Mouse (Mus musculus) MEL (cell line): ENCODE results near the gene Vgll4. TPM values are rescaled to one million over a fixed set of nuclear protein-coding genes. Genes with fewer than 3 reads are reported as not detected.

Source experiments
- DNase-seq: peaks from one replicate; pipeline ENCODE4 v3.0.0; 2011; ENCODE audit warnings: low read depth, low spot score
- H3K27ac ChIP-seq: 2 replicates; pipeline ENCODE4 v1.5.1; 2012; ENCODE audit warnings: low read depth, mild to moderate bottlenecking, control low read depth, low read length, moderate library complexity; ENCODE audit not compliant: control insufficient read depth
- H3K27me3 ChIP-seq, 2 experiments: fragments of 150-350 bp in 1 of 2; sonication (generic) in 1 of 2; 2 replicates each; pipeline ENCODE4 v1.6.1; 2012; ENCODE audit warnings: low read length in 2 of 2, mild to moderate bottlenecking in 2 of 2, improper control_type of control experiment in 1 of 2, moderate library complexity in 1 of 2; ENCODE audit not compliant: insufficient read depth in 2 of 2, control insufficient read depth in 1 of 2
- H3K36me3 ChIP-seq, 2 experiments: 2 replicates each; pipeline ENCODE4 v1.6.1; 2012 to 2014; ENCODE audit warnings: low read length in 2 of 2, improper control_type of control experiment in 1 of 2, inconsistent platforms in 1 of 2, mild to moderate bottlenecking in 1 of 2; ENCODE audit not compliant: insufficient read depth in 2 of 2, control insufficient read depth in 1 of 2
- H3K4me1 ChIP-seq, 2 experiments: fragments of 150-350 bp in 1 of 2; sonication (generic) in 1 of 2; 2 replicates each; pipeline ENCODE4 v1.6.1; 2012; ENCODE audit warnings: low read length in 2 of 2, improper control_type of control experiment in 1 of 2, mild to moderate bottlenecking in 1 of 2; ENCODE audit not compliant: insufficient read depth in 2 of 2, control insufficient read depth in 1 of 2
- H3K4me3 ChIP-seq, 2 experiments: fragments of 150-350 bp in 1 of 2; sonication (generic) in 1 of 2; 2 replicates each; pipeline ENCODE4 v1.5.1; 2012; ENCODE audit warnings: low read depth in 2 of 2, low read length in 2 of 2, mild to moderate bottlenecking in 2 of 2, moderate library complexity in 2 of 2, control low read depth in 1 of 2, improper control_type of control experiment in 1 of 2; ENCODE audit not compliant: control insufficient read depth in 1 of 2, insufficient read depth in 1 of 2
- H3K79me2 ChIP-seq: 2 replicates; pipeline ENCODE4 v1.6.1; 2012; ENCODE audit warnings: mild to moderate bottlenecking, low read length, moderate library complexity; ENCODE audit not compliant: control insufficient read depth, poor library complexity, insufficient read depth
- H3K9ac ChIP-seq: 2 replicates; pipeline ENCODE4 v1.6.1; 2012; ENCODE audit warnings: low read depth, mild to moderate bottlenecking, control low read depth, low read length, moderate library complexity; ENCODE audit not compliant: control insufficient read depth, poor library complexity, severe bottlenecking
- H3K9me3 ChIP-seq: fragments of 150-350 bp; sonication (generic); replicated peaks from 2 replicates; pipeline ENCODE4 v1.6.1; 2012; ENCODE audit warnings: mild to moderate bottlenecking, low read length, improper control_type of control experiment, moderate library complexity; ENCODE audit not compliant: insufficient read depth
- BHLHE40 ChIP-seq: IDR thresholded peaks from 2 replicates; pipeline ENCODE4 v1.6.1; 2012; ENCODE audit warnings: low read depth, mild to moderate bottlenecking, inconsistent platforms, low read length, improper control_type of control experiment, borderline replicate concordance
- CHD2 ChIP-seq: IDR thresholded peaks from 2 replicates; pipeline ENCODE4 v1.6.1; 2011; ENCODE audit warnings: low read length, improper control_type of control experiment
- CTCF ChIP-seq, 3 experiments: IDR thresholded peaks in 2 of 3; conservative IDR thresholded peaks in 1 of 3; 2 replicates each; pipeline ENCODE4 v1.5.1; 2011 to 2012; ENCODE audit warnings: low read length in 3 of 3, low read depth in 2 of 3, mild to moderate bottlenecking in 2 of 3, improper control_type of control experiment in 1 of 3, inconsistent platforms in 1 of 3, mixed read lengths in 1 of 3, moderate library complexity in 1 of 3; ENCODE audit not compliant: control insufficient read depth in 1 of 3, insufficient read depth in 1 of 3, poor library complexity in 1 of 3, severe bottlenecking in 1 of 3
- ELF1 ChIP-seq: IDR thresholded peaks from 2 replicates; pipeline ENCODE4 v1.6.1; 2014; ENCODE audit warnings: low read depth, mild to moderate bottlenecking, inconsistent platforms, low read length, improper control_type of control experiment, moderate library complexity
- EP300 ChIP-seq, 2 experiments: IDR thresholded peaks; 2 replicates each; pipeline ENCODE4 v1.6.1; 2011; ENCODE audit warnings: improper control_type of control experiment in 2 of 2, low read length in 2 of 2, low read depth in 1 of 2, mild to moderate bottlenecking in 1 of 2
- ETS1 ChIP-seq: IDR thresholded peaks from 2 replicates; pipeline ENCODE4 v1.6.1; 2012; ENCODE audit warnings: low read depth, mild to moderate bottlenecking, inconsistent platforms, low read length, improper control_type of control experiment, moderate library complexity
- HCFC1 ChIP-seq: IDR thresholded peaks from 2 replicates; pipeline ENCODE4 v1.6.1; 2012; ENCODE audit warnings: low read depth, mild to moderate bottlenecking, inconsistent platforms, low read length, improper control_type of control experiment, moderate library complexity
- JUND ChIP-seq: IDR thresholded peaks from 2 replicates; pipeline ENCODE4 v1.6.1; 2011; ENCODE audit warnings: low read depth, mild to moderate bottlenecking, improper control_type of control experiment, low read length
- MAFK ChIP-seq: IDR thresholded peaks from 2 replicates; pipeline ENCODE4 v1.6.1; 2011; ENCODE audit warnings: low read depth, mild to moderate bottlenecking, low read length, improper control_type of control experiment, borderline replicate concordance
- MAZ ChIP-seq: IDR thresholded peaks from 2 replicates; pipeline ENCODE4 v1.6.1; 2012; ENCODE audit warnings: low read depth, mild to moderate bottlenecking, inconsistent platforms, low read length, improper control_type of control experiment
- MYC ChIP-seq: IDR thresholded peaks from 2 replicates; pipeline ENCODE4 v1.6.1; 2011; ENCODE audit warnings: low read depth, mild to moderate bottlenecking, low read length, improper control_type of control experiment, moderate library complexity
- NELFE ChIP-seq: IDR thresholded peaks from 2 replicates; pipeline ENCODE4 v1.6.1; 2011; ENCODE audit warnings: low read depth, low read length, improper control_type of control experiment
- NRF1 ChIP-seq: IDR thresholded peaks from 2 replicates; pipeline ENCODE4 v1.6.1; 2014; ENCODE audit warnings: low read depth, mild to moderate bottlenecking, inconsistent platforms, low read length, improper control_type of control experiment, moderate library complexity; ENCODE audit not compliant: poor library complexity, insufficient read depth, severe bottlenecking
- POLR2A ChIP-seq, 2 experiments: IDR thresholded peaks; 2 replicates each; pipeline ENCODE4 v1.6.1; 2011 to 2012; ENCODE audit warnings: low read length in 2 of 2, mild to moderate bottlenecking in 2 of 2, control low read depth in 1 of 2, improper control_type of control experiment in 1 of 2, low read depth in 1 of 2, moderate library complexity in 1 of 2; ENCODE audit not compliant: control insufficient read depth in 1 of 2, insufficient read depth in 1 of 2, poor library complexity in 1 of 2
- POLR2AphosphoS2 ChIP-seq: IDR thresholded peaks from 2 replicates; pipeline ENCODE4 v1.6.1; 2011; ENCODE audit warnings: low read length, improper control_type of control experiment
- POLR2AphosphoS5 ChIP-seq: IDR thresholded peaks from 2 replicates; pipeline ENCODE4 v1.6.1; 2012; ENCODE audit warnings: low read depth, borderline replicate concordance, mild to moderate bottlenecking, inconsistent platforms, low read length, moderate library complexity, mixed read lengths
- RAD21 ChIP-seq: IDR thresholded peaks from 2 replicates; pipeline ENCODE4 v1.6.1; 2011; ENCODE audit warnings: mild to moderate bottlenecking, low read depth, low read length, improper control_type of control experiment
- SIN3A ChIP-seq: IDR thresholded peaks from 2 replicates; pipeline ENCODE4 v1.6.1; 2012; ENCODE audit warnings: low read length, improper control_type of control experiment, inconsistent platforms
- TAL1 ChIP-seq: IDR thresholded peaks from 2 replicates; pipeline ENCODE4 v1.6.1; 2012; ENCODE audit warnings: mild to moderate bottlenecking, inconsistent platforms, low read length, moderate library complexity, mixed read lengths
- UBTF ChIP-seq: IDR thresholded peaks from 2 replicates; pipeline ENCODE4 v1.6.1; 2012; ENCODE audit warnings: low read depth, mild to moderate bottlenecking, inconsistent platforms, low read length, improper control_type of control experiment, moderate library complexity, borderline replicate concordance; ENCODE audit not compliant: insufficient read depth
- USF1 ChIP-seq: IDR thresholded peaks from 2 replicates; pipeline ENCODE4 v1.6.1; 2014; ENCODE audit warnings: low read depth, mild to moderate bottlenecking, inconsistent platforms, low read length, improper control_type of control experiment, moderate library complexity
- ZC3H11A ChIP-seq: IDR thresholded peaks from 2 replicates; pipeline ENCODE4 v1.6.1; 2012; ENCODE audit warnings: low read depth, mild to moderate bottlenecking, inconsistent platforms, low read length, improper control_type of control experiment
- ZKSCAN1 ChIP-seq: IDR thresholded peaks from 2 replicates; pipeline ENCODE4 v1.6.1; 2012; ENCODE audit warnings: low read depth, mild to moderate bottlenecking, inconsistent platforms, low read length, improper control_type of control experiment, moderate library complexity
- ZNF384 ChIP-seq: IDR thresholded peaks from 2 replicates; pipeline ENCODE4 v1.6.1; 2012; ENCODE audit warnings: low read depth, mild to moderate bottlenecking, inconsistent platforms, low read length, improper control_type of control experiment
- polyA plus RNA-seq, 2 experiments: library from polyadenylated mRNA; stranded (reverse) in 1 of 2; unstranded in 1 of 2; fragments of >175 nt in 1 of 2; fragments of >200 nt in 1 of 2; gene quantifications; 2 replicates each; pipeline versions ENCODE4 v1.2.1 to v1.2.4; 2012; ENCODE audit warnings: low replicate concordance in 2 of 2, low read depth in 1 of 2; ENCODE audit not compliant: insufficient read length in 2 of 2, insufficient read depth in 1 of 2, missing spikeins in 1 of 2
- total RNA-seq: library from RNA; depleted of rRNA; stranded (reverse); fragments of 300-350 nt; gene quantifications from 2 replicates; pipeline ENCODE4 v1.2.3, GENCODE M21; 2012

Gene Vgll4
- total and polyA plus RNA-seq, 3 experiments = 18.1 to 21.5 TPM; not detected in 1

GRCm38 (mm10) chr6:114967623-114968022 lies 2.2 kb downstream of the Vgll4 start:
- no peaks in the 10 kb centered on the region for H3K9me3 ChIP-seq
- peak overlapping the region; percentile 80 to 96 for H3K4me3 ChIP-seq
- H3K9ac ChIP-seq = peak overlapping the region; percentile 67
- H3K27me3 ChIP-seq = no peaks in the 10 kb centered on the region
- TF ChIP-seq NRF1 (peak; percentile 82), JUND (no peak), TAL1 (no peak)
- peak overlapping the region; percentile 61 for H3K27ac ChIP-seq
- H3K36me3 ChIP-seq = peaks cover 0 to 32% of the 10 kb centered on the region in 2 experiments; a peak in 2 of 4 replicates
- no peaks in the 10 kb centered on the region; the same call in 1 of the 2 replicates for H3K79me2 ChIP-seq
- H3K4me1 ChIP-seq = peaks cover 14 to 30% of the 10 kb centered on the region in 2 experiments; a peak in 3 of 4 replicates
- DNase-seq = peak; percentile 85

- Histone ChIP-seq H3K27me3 (no peaks in the 10 kb centered on the region), H3K4me1 (peaks cover 14 to 30% of the 10 kb centered on the region in 2 experiments; a peak in 3 of 4 replicates), H3K27ac (no peak overlapping the region), H3K9ac (no peak overlapping the region), H3K9me3 (no peaks in the 10 kb centered on the region), H3K4me3 (no peak overlapping the region), H3K79me2 (no peaks in the 10 kb centered on the region; the same call in 1 of the 2 replicates), H3K36me3 (peaks cover 0 to 32% of the 10 kb centered on the region in 2 experiments; a peak in 2 of 4 replicates)
- peak; percentile 26 for DNase-seq
- TF ChIP-seq ZNF384 (peak; percentile 53), CTCF (IDR thresholded peaks at IDR 0.05 in 2 of 3, conservative IDR thresholded peaks at IDR 0.05 in 1 of 3; ENCODE audit: control insufficient read depth in 1 of 3, insufficient read depth in 1 of 3, low read depth in 2 of 3, low read length in 3 of 3, poor library complexity in 1 of 3, severe bottlenecking in 1 of 3) (no peak)
Measured at GRCm38 (mm10) chr6:114966396-114967154, 3.2 kb downstream of the Vgll4 start.

GRCm38 (mm10) chr6:114965802-114966201 lies 4.0 kb downstream of the Vgll4 start:
- DNase-seq = peak; percentile 24
- H3K4me1 ChIP-seq = peaks cover 14 to 30% of the 10 kb centered on the region in 2 experiments; a peak in 3 of 4 replicates
- H3K9ac ChIP-seq = no peak overlapping the region
- H3K79me2 ChIP-seq = no peaks in the 10 kb centered on the region; the same call in 1 of the 2 replicates
- H3K9me3 ChIP-seq = no peaks in the 10 kb centered on the region
- H3K36me3 ChIP-seq = peaks cover 0 to 32% of the 10 kb centered on the region in 2 experiments; a peak in 2 of 4 replicates
- peak overlapping the region; percentile 11; the same call in 1 of the 2 replicates for H3K27ac ChIP-seq
- H3K4me3 ChIP-seq = no peak overlapping the region; a peak in 1 of 4 replicates
- no peaks in the 10 kb centered on the region for H3K27me3 ChIP-seq
- TF ChIP-seq CHD2 (no peak), TAL1 (no peak), USF1 (no peak), ELF1 (no peak), POLR2A (IDR thresholded peaks at IDR 0.05; ENCODE audit: control insufficient read depth in 1 of 2, insufficient read depth in 1 of 2, low read depth in 1 of 2, low read length in 2 of 2, poor library complexity in 1 of 2) (no peak), BHLHE40 (no peak), RAD21 (no peak), EP300 (IDR thresholded peaks at IDR 0.05; ENCODE audit: low read depth in 1 of 2, low read length in 2 of 2) (peak; percentile 76 to 82), HCFC1 (no peak), POLR2AphosphoS2 (no peak), UBTF (no peak), MYC (no peak), NRF1 (no peak), MAZ (no peak), NELFE (no peak), ZC3H11A (no peak), ETS1 (peak; percentile 26; the same call in 1 of the 2 replicates), POLR2AphosphoS5 (no peak), ZKSCAN1 (no peak), MAFK (no peak), JUND (no peak), SIN3A (no peak)
